Mouse (Mus musculus) bone marrow, adult 2 months (tissue): ENCODE results near the gene Cd8a.

Experiments used
- CTCF ChIP-seq: fragments of 200-500 bp; IDR thresholded peaks from 2 replicates; pipeline ENCODE4 v1.5.1; 2011; ENCODE audit warnings: low read length, control low read depth; ENCODE audit not compliant: control insufficient read depth, insufficient read depth
- POLR2A ChIP-seq: fragments of 200-500 bp; IDR thresholded peaks from 2 replicates; pipeline ENCODE4 v1.6.1; 2011; ENCODE audit warnings: low read depth, mild to moderate bottlenecking, control low read depth, low read length, borderline replicate concordance; ENCODE audit not compliant: control insufficient read depth

DNA sequence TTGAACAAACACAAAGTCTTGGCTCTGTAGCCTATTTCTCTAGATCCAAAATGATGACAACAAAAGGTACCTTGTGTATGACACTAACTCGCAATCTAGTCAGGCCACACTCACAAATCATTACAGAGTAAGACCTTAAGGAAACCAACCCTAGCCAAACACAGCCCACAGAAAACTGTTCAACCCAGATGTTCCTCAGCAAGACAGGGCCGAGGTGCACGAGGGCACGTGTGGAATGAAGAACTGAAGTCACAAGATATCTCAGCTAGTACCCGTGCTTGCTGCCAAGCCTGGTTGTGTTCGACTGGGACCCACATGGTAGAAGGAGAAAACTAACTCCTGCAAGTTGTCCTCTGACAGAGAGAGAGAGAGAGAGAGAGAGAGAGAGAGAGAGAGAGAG, 43.3 kb upstream of the Cd8a start:
- TF ChIP-seq POLR2A (no peak), CTCF (no peak)
